Mouse (Mus musculus) midbrain, embryonic 15.5 days (tissue): ENCODE results near the gene Nfia. TPM values are rescaled to one million over a fixed set of nuclear protein-coding genes. Genes with fewer than 3 reads are reported as not detected.

Experiments
- ATAC-seq: fragments of 200-750 bp; cut with Nextera tagmentation; replicated peaks from 2 replicates; pipeline ENCODE4 v1.8.0; 2017; ENCODE audit warnings: moderate TSS enrichment
- H3K27ac ChIP-seq: fragments of 300-500 bp; sonication (generic); 2 replicates; pipeline ENCODE4 v1.5.1; 2015; ENCODE audit warnings: mild to moderate bottlenecking, inconsistent platforms
- H3K27me3 ChIP-seq: fragments of 300-500 bp; sonication (generic); replicated peaks from 2 replicates; pipeline ENCODE4 v1.6.1; 2015; ENCODE audit warnings: inconsistent platforms
- H3K36me3 ChIP-seq: fragments of 300-500 bp; sonication (generic); replicated peaks from 2 replicates; pipeline ENCODE4 v1.6.1; 2015; ENCODE audit warnings: inconsistent platforms
- H3K4me1 ChIP-seq: fragments of 300-500 bp; sonication (generic); 2 replicates; pipeline ENCODE4 v1.6.1; 2015; ENCODE audit warnings: inconsistent platforms
- H3K4me2 ChIP-seq: fragments of 300-500 bp; sonication (generic); 2 replicates; pipeline ENCODE4 v1.6.1; 2015; ENCODE audit warnings: inconsistent platforms, mild to moderate bottlenecking, moderate library complexity
- H3K4me3 ChIP-seq: fragments of 300-500 bp; sonication (generic); 2 replicates; pipeline ENCODE4 v1.5.1; 2015; ENCODE audit warnings: mild to moderate bottlenecking, inconsistent platforms
- H3K9ac ChIP-seq: fragments of 300-500 bp; sonication (generic); 2 replicates; pipeline ENCODE4 v1.6.1; 2015; ENCODE audit warnings: mild to moderate bottlenecking, inconsistent platforms
- H3K9me3 ChIP-seq: fragments of 300-500 bp; sonication (generic); 2 replicates; pipeline ENCODE4 v1.6.1; 2016; ENCODE audit warnings: inconsistent platforms
- WGBS: fragments of 180-500 bp; shearing (Covaris S2); methylation state at CpG from one replicate; pipeline ENCODE4 v1.1.7; 2015; ENCODE audit warnings: mixed read lengths; 5-methylcytosine and 5-hydroxymethylcytosine counted together
- polyA plus RNA-seq: library from polyadenylated mRNA; unstranded; fragments of >200 nt; fragmentation: Nextera tagmentation; extraction: Ambion mirVana; gene quantifications from 2 replicates; pipeline ENCODE4 v1.2.1, GENCODE M21; 2015

Nfia gene
- polyA plus RNA-seq, 1 experiment from 2014 or later, result 26.5 TPM

DNA sequence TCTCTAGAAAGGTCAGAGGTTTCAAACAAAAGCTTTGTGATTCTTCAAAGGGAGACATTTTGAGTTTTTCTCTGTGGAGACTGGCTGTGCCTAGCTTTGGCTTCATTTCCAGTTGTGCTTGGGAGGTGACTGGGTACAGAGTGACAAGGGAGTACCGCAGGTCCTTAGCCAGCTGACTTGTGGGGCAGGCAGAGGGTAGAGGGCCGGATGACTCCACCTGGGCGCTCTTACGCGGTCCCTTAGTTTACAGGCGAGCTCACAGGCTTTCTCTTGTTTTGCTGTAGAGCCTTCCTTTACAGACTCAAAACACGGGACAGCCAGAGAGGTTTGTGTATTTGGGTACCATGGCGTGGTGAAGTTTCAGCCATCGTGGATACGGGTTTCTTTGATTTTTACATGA is 21.4 kb downstream of the Nfia start:
- Histone ChIP-seq H3K9me3 (no peaks in the 10 kb centered on the region), H3K27me3 (0 out of 2 replicates have a peak, but pooled peaks cover 3% of the 10 kb centered on the region), H3K27ac (no peak overlapping the region), H3K9ac (no peak overlapping the region), H3K36me3 (no peaks in the 10 kb centered on the region), H3K4me1 (peaks cover 2% of the 10 kb centered on the region; the same call in 1 of the 2 replicates), H3K4me2 (no peak overlapping the region), H3K4me3 (no peak overlapping the region)
- WGBS, result 79% methylated on average over 10 of the region's 10 CpGs
- ATAC-seq, result no peak

DNA sequence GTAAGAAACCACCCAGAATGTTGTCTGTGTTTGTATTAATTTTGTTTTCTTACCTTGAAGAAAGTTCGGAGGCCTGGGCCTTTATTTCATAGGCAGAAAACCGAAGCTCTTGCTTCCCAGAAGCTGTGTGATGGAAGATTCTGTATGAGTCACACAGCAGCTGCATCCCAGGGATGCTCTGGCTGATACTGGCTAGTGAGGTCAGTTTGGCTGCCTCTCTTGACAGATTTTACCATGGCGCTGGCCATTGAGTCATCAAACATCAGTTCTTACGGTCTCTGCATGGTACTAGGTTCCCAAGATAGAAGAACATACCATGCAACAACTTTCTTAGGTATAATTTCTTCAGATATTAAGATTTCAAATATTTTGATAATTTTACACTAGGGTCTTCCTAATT is 22.3 kb downstream of the Nfia start:
- Histone ChIP-seq H3K27ac (no peak overlapping the region), H3K4me3 (no peak overlapping the region), H3K9me3 (no peaks in the 10 kb centered on the region), H3K27me3 (0 out of 2 replicates have a peak, but pooled peaks cover 3% of the 10 kb centered on the region), H3K9ac (no peak overlapping the region), H3K36me3 (no peaks in the 10 kb centered on the region), H3K4me2 (no peak overlapping the region), H3K4me1 (peaks cover 2% of the 10 kb centered on the region; the same call in 1 of the 2 replicates)
- ATAC-seq, result no peak
- WGBS, result 90% methylated on average over 4 of the region's 4 CpGs

DNA sequence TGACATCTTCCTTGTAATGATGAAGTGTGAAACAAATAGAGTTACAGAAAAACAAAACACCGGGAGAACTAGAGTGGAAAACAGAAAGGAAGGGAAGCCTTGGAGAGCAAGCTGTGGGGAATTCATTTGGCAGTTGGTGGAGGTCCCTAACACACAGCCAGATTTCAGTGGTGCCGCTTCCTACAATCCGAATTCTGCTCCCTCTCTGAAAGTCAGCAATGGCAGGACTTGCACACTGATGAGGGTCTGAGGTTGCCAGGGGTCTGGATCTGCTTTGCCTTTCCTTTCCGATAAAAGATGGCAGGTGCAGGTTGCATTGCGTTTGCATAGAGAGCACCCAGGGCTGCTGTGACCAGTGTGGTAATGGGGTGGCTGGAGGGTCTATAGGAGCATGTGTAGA is 23.4 kb downstream of the Nfia start:
- ATAC-seq, result no peak
- Histone ChIP-seq H3K27me3 (no peaks in the 10 kb centered on the region), H3K9ac (no peak overlapping the region), H3K27ac (no peak overlapping the region), H3K4me2 (no peak overlapping the region), H3K36me3 (no peaks in the 10 kb centered on the region), H3K4me1 (peaks cover 2% of the 10 kb centered on the region; the same call in 1 of the 2 replicates), H3K4me3 (no peak overlapping the region), H3K9me3 (no peaks in the 10 kb centered on the region)
- 70% methylated on average over 5 of the region's 5 CpGs for WGBS

DNA sequence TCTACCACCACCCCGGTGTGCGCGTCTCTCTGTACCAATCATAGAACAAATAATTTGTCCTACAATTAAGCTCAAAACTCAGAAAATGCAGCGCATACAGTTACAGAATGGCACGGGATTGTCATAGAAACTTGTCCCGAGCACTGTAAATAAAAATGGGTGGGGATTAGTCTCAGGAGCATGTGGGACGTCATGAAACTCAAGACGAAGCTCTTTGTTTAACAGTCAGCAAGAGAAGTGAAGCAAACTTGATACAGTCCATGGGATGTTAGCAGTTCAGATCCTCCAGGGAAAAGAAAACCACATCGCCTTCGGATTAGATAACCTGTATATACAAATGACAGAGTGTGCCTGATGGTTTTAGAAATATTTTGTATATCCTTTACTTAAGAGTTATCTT is 24.0 kb downstream of the Nfia start:
- no peak for ATAC-seq
- WGBS, result 76% methylated on average over 10 of the region's 10 CpGs
- Histone ChIP-seq H3K4me2 (no peak overlapping the region), H3K9ac (no peak overlapping the region), H3K27me3 (no peaks in the 10 kb centered on the region), H3K4me1 (peaks cover 2% of the 10 kb centered on the region; the same call in 1 of the 2 replicates), H3K27ac (no peak overlapping the region), H3K9me3 (no peaks in the 10 kb centered on the region), H3K36me3 (no peaks in the 10 kb centered on the region), H3K4me3 (no peak overlapping the region)

DNA sequence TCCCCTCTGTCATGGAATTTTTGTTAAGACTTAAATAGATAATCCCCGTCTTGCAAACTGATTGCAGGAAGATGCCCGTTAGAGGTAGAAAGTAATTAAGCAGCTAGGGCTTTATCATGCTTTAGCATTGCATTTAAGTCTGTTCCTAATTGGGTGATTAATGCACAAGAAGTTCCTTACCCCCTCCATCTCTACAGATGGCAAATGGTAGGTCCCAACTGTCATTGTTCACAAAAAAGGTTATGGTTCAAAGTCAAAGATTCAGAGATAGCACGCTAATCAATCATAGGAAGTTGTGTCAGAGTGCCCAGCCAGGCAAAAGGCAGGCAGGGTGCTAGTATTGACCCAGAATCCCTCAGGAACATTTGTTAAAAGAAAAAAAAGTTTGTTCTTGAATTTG is 31.3 kb downstream of the Nfia start:
- 58% methylated on average over 3 of the region's 3 CpGs for WGBS
- no peak overlapping the region for H3K4me2 ChIP-seq
- H3K9me3 ChIP-seq, result no peaks in the 10 kb centered on the region
- H3K4me3 ChIP-seq, result no peak overlapping the region
- no peak overlapping the region for H3K9ac ChIP-seq
- no peaks in the 10 kb centered on the region for H3K36me3 ChIP-seq
- H3K4me1 ChIP-seq, result peaks cover 8% of the 10 kb centered on the region; the same call in 1 of the 2 replicates
- no peak overlapping the region for H3K27ac ChIP-seq
- H3K27me3 ChIP-seq, result no peaks in the 10 kb centered on the region
- no peak for ATAC-seq

DNA sequence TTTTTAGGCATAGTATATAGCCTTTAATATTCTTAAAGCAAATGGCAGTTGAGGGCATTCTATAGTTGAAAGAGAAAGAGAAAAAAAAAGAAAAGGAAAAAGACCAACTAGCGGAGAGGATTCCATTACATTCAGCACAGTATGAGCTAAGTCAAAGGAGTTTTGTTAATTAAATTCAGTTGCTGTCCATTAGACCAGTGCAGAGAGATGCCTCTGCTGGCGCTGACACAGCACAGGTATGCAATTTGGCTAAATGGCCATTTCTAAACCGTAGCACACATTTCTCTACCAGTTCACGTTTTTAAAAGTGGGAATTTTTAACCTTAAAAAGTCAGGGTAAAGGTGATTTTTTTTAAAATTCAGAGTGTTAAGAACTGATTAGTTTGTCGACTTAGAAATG is 32.1 kb downstream of the Nfia start:
- no peak for ATAC-seq
- no peak overlapping the region for H3K4me3 ChIP-seq
- WGBS, result 65% methylated on average over 5 of the region's 5 CpGs
- no peaks in the 10 kb centered on the region for H3K9me3 ChIP-seq
- no peak overlapping the region for H3K27ac ChIP-seq
- H3K9ac ChIP-seq, result no peak overlapping the region
- no peaks in the 10 kb centered on the region for H3K36me3 ChIP-seq
- H3K27me3 ChIP-seq, result no peaks in the 10 kb centered on the region
- H3K4me2 ChIP-seq, result no peak overlapping the region
- H3K4me1 ChIP-seq, result peaks cover 8% of the 10 kb centered on the region; the same call in 1 of the 2 replicates

DNA sequence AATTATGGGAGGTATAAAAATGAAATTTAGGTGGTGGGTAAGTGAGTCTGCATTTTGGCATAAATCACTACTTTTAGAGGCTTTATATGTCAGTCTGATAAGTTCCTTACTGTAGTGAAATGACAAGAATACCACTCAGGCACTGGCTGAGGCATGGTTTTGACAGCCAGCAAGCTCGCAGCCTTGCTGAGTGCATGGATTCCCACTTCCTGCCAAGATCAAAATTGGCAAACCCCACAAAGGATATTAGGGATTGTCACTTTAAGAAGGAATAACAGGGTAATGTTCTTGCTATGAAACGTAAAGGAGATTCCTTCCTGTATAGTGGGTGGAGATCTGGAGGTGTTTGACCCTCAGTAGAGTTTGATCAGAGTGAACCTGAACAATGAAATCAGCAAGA is 32.7 kb downstream of the Nfia start:
- H3K4me1 ChIP-seq, result peaks cover 8% of the 10 kb centered on the region; the same call in 1 of the 2 replicates
- H3K27ac ChIP-seq, result no peak overlapping the region
- no peaks in the 10 kb centered on the region for H3K36me3 ChIP-seq
- H3K4me3 ChIP-seq, result no peak overlapping the region
- no peak overlapping the region for H3K4me2 ChIP-seq
- H3K9ac ChIP-seq, result no peak overlapping the region
- 48% methylated on average over 2 of the region's 2 CpGs for WGBS
- no peaks in the 10 kb centered on the region for H3K27me3 ChIP-seq
- no peak for ATAC-seq
- H3K9me3 ChIP-seq, result no peaks in the 10 kb centered on the region

DNA sequence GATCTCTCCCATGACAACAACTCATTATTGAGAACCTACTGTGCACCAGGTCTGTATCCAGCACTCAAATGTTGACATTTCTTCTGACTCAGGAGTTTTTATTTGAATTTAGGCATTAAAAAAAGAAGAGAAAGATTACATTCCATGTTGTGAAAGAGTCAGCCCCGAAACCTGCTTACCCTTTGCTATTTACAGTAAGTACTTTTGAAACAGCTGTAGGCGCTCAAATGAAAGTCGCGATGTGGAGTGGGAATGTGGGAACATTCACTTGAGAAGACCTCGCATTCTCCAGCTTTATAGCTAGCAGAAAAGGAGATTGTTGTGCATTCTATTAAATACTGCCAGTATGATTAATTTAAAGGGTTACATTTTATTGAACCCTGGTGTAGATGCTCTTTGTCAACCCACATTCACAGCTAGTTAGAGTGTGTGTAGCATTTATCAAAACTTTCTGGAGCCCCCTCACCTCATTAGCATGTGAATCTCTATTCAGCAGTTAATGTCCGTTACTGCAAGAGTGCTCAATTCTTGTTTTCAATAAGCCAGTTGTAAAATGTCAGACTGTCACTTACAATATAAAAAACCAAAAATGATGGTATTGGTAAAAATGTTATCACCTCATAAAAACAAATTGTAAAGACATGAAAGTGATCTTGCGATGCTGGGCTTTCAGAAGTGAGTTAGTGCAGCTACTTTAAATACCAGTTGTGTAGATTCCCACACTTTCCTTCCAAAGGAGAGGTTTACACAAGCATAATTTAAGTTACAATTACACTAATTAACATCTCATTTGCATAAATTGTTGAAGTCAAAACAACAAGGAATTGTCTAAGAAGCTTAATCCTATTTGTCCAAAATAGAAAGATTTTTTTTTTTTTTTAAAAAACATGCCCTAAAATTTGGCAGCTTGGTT is 33.6 kb downstream of the Nfia start:
- H3K4me1 ChIP-seq, result peaks cover 8% of the 10 kb centered on the region; the same call in 1 of the 2 replicates
- no peak overlapping the region for H3K4me3 ChIP-seq
- no peak overlapping the region for H3K27ac ChIP-seq
- H3K9me3 ChIP-seq, result no peaks in the 10 kb centered on the region
- H3K9ac ChIP-seq, result no peak overlapping the region
- ATAC-seq, result no peak
- no peaks in the 10 kb centered on the region for H3K27me3 ChIP-seq
- 36% methylated on average over 7 of the region's 7 CpGs for WGBS
- H3K4me2 ChIP-seq, result no peak overlapping the region
- no peaks in the 10 kb centered on the region for H3K36me3 ChIP-seq

DNA sequence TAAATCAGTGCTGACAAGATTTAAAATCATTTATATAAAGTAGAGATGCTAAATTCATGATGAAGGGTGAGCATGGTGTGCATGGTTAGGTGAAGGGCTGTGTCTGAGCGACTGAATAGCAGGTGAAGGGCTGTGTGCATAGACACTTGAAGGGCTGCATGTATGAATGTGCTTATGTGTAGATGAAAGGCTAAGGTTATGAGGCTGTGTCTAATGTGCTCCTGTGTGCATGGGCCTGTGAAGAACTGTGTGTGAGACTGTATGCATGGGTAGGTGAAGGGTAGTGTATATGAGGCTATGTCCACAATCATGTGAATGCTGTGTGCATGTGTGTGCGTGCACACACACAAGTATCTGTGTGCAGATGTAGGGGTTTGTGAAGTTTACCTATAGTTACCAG is 34.4 kb downstream of the Nfia start:
- H3K4me1 ChIP-seq, result peaks cover 8% of the 10 kb centered on the region; the same call in 1 of the 2 replicates
- 80% methylated on average over 2 of the region's 2 CpGs for WGBS

DNA sequence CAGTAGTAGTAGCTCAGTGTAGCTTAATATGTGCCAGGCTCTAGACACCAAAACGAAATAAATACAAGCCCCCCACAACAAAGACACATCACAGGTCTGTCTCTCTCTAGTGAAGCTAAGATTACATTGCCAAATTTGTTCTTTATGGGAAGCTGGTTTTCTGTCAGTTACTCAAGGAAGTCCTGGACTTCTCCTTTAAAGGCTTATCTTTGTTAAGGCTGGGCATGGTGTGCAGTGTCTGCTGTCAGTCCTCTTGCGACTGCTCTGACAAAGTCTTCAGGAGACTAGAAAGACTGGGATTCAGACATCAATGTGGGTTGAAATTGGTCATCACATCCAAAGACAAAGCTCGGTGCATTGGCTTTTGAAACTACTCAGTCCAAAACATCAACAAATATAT is 36.4 kb downstream of the Nfia start:
- Histone ChIP-seq H3K36me3 (no peaks in the 10 kb centered on the region), H3K4me2 (no peak overlapping the region), H3K9me3 (no peaks in the 10 kb centered on the region), H3K27me3 (no peaks in the 10 kb centered on the region), H3K27ac (no peak overlapping the region), H3K9ac (no peak overlapping the region), H3K4me3 (no peak overlapping the region), H3K4me1 (peaks cover 8% of the 10 kb centered on the region; the same call in 1 of the 2 replicates)
- ATAC-seq, result no peak
- 91% methylated on average over 3 of the region's 3 CpGs for WGBS

More for the DNA sequence above, 34.4 kb downstream of the Nfia start:
- no peaks in the 10 kb centered on the region for H3K27me3 ChIP-seq
- H3K4me2 ChIP-seq, result no peak overlapping the region
- ATAC-seq, result 0 out of 2 replicates have a peak, but pooled peaks have one; percentile 27
- H3K27ac ChIP-seq, result no peak overlapping the region
- no peaks in the 10 kb centered on the region for H3K9me3 ChIP-seq
- no peaks in the 10 kb centered on the region for H3K36me3 ChIP-seq
- no peak overlapping the region for H3K9ac ChIP-seq
- H3K4me3 ChIP-seq, result no peak overlapping the region

DNA sequence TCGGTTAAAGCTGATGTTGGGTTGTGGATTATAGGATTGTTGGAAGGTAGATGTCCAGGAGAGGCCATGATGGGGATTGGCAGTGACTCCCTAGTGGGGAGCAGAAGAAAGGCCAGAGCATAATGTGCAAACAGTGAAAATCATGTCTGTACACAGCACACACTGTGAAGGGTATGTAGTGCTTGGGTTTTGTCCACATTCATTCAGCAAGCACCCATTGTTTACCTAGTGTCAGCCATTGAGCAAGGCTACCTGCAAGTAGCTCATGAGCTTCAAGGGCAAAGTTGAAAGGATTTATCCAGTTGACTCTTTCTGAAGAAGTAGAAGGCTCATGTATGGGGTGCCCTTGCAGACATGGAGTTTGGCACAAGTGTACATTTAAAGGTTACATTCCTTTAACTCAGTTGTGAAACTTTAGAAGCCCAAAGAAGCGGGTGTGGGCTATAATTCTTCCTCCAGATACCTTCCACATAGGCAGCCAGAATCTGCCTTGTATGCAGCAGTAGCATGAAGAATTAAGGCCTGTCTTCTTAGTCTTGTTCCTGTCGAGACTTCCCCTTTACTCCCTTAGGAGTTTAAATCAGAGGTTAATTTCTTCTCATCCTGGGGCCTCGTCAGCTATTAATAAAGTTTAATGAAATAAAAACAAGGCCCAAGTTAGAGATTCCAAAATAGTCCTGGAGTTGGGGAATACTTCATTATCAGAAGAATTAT is 37.2 kb downstream of the Nfia start:
- Histone ChIP-seq H3K36me3 (no peaks in the 10 kb centered on the region), H3K4me1 (peaks cover 8% of the 10 kb centered on the region; the same call in 1 of the 2 replicates), H3K9ac (no peak overlapping the region), H3K27ac (no peak overlapping the region), H3K27me3 (no peaks in the 10 kb centered on the region), H3K4me2 (no peak overlapping the region), H3K9me3 (no peaks in the 10 kb centered on the region), H3K4me3 (no peak overlapping the region)
- 76% methylated on average over 4 of the region's 4 CpGs for WGBS
- no peak for ATAC-seq

DNA sequence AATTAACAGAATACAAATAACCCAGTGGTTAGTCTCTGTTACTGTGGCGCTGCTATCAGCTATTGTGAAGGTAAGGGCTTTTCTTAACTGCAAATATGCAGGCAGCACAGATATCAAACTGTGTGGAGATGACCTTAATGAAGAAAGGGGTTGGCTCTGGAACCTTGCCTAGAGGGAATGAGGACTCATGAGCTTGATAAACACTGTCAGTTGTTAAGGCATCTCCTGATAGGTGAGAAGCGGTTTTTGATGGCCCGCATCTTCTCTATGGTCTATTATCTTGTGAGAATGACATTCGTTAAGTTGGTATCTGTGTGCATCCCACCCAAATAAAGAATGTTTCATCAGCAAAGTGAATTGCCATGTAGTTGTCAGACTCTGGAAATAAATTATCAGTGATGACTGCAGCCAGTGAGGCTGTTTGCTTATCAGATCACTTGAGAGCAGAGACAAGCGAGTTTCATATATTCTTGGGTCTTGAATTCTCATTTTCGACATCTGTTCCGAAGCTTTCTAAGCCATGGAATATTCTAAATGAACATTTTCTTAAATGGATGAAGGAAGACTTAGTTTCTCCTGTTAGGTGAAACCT is 37.9 kb downstream of the Nfia start:
- no peak overlapping the region for H3K27ac ChIP-seq
- no peak for ATAC-seq
- WGBS, result 77% methylated on average over 7 of the region's 7 CpGs

More for the DNA sequence above, 37.9 kb downstream of the Nfia start:
- no peak overlapping the region for H3K4me3 ChIP-seq
- no peaks in the 10 kb centered on the region for H3K9me3 ChIP-seq
- peaks cover 8% of the 10 kb centered on the region; the same call in 1 of the 2 replicates for H3K4me1 ChIP-seq
- H3K36me3 ChIP-seq, result no peaks in the 10 kb centered on the region
- H3K4me2 ChIP-seq, result no peak overlapping the region
- no peaks in the 10 kb centered on the region for H3K27me3 ChIP-seq
- H3K9ac ChIP-seq, result no peak overlapping the region
